Mouse (Mus musculus): ENCODE data around the gene Lcn9.

DNA sequence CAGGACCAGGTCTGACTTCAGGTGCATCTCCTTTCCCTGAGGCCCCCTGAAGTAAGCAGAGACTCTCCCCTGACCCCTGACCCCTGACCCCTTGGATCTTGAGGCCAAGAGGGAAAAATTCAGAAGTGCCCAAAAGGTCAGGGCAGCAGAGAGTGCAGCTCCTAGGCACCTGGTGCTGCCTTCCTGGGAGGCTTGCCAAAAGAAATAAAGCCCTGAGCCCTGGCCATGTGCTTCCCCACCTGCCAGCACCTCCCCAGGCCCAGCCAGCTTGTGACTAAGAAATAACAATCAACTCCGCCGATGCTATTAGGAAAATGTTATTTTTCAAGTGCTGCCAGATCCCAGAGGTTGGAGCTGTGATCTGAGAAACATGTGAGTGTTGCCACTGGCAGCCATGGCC, 39.1 kb downstream of the Lcn9 start:
- TF ChIP-seq POLR2AphosphoS5 (IDR thresholded peaks at IDR 0.05; ENCODE audit: insufficient replicate concordance, low read depth, low read length) (no peak), TAL1 (conservative IDR thresholded peaks at IDR 0.05; ENCODE audit: low read depth, low read length) (no peak)
